Mouse (Mus musculus) intestine, embryonic 16.5 days (tissue): ENCODE measurements around the gene Cltb. TPM values are rescaled to one million over a fixed set of nuclear protein-coding genes. Genes with fewer than 3 reads are reported as not detected.

Experiments used
- ATAC-seq: fragments of 200-750 bp; cut with Nextera tagmentation; 2 replicates; pipeline ENCODE4 v1.8.0; 2017; ENCODE audit warnings: moderate TSS enrichment, moderate library complexity
- H3K27ac ChIP-seq: fragments of 300-500 bp; sonication (generic); 2 replicates; pipeline ENCODE4 v1.5.1; 2014; ENCODE audit warnings: mild to moderate bottlenecking, low read length
- H3K27me3 ChIP-seq: fragments of 300-500 bp; sonication (generic); replicated peaks from 2 replicates; pipeline ENCODE4 v1.6.1; 2014; ENCODE audit warnings: low read length, control low read depth, mixed read lengths; ENCODE audit not compliant: control insufficient read depth, insufficient read depth
- H3K36me3 ChIP-seq: fragments of 300-500 bp; sonication (generic); 2 replicates; pipeline ENCODE4 v1.6.1; 2014; ENCODE audit warnings: low read length, control low read depth; ENCODE audit not compliant: control insufficient read depth, insufficient read depth
- H3K4me1 ChIP-seq: fragments of 300-500 bp; sonication (generic); 2 replicates; pipeline ENCODE4 v1.6.1; 2014; ENCODE audit warnings: low read length, control low read depth, mixed read lengths; ENCODE audit not compliant: control insufficient read depth, insufficient read depth
- H3K4me2 ChIP-seq: fragments of 300-500 bp; sonication (generic); 2 replicates; pipeline ENCODE4 v1.6.1; 2014; ENCODE audit warnings: low read depth, low read length, control low read depth
- H3K4me3 ChIP-seq: fragments of 300-500 bp; sonication (generic); 2 replicates; pipeline ENCODE4 v1.5.1; 2014; ENCODE audit warnings: mild to moderate bottlenecking, low read length
- H3K9ac ChIP-seq: fragments of 300-500 bp; sonication (generic); 2 replicates; pipeline ENCODE4 v1.6.1; 2014; ENCODE audit warnings: low read depth, low read length
- H3K9me3 ChIP-seq: fragments of 300-500 bp; sonication (generic); 2 replicates; pipeline ENCODE4 v1.6.1; 2016; ENCODE audit warnings: low read length, control low read depth; ENCODE audit not compliant: control insufficient read depth
- WGBS: fragments of 180-500 bp; shearing (Covaris S2); extraction: QIAGEN DNeasy Blood & Tissue Kit; methylation state at CpG from one replicate; pipeline ENCODE4 v1.1.7; 2014; 5-methylcytosine and 5-hydroxymethylcytosine counted together
- polyA plus RNA-seq: library from polyadenylated mRNA; unstranded; fragments of >200 nt; fragmentation: Nextera tagmentation; extraction: Ambion mirVana; gene quantifications from 2 replicates; pipeline ENCODE4 v1.2.1, GENCODE M21; 2015

The Cltb gene
- polyA plus RNA-seq, 1 experiment from 2014 or later, result 80.1 TPM

- ATAC-seq, result no peak
- whole genome bisulfite sequencing, result 79% methylated on average over 4 of the region's 4 CpGs
Measured at GRCm38 (mm10) chr13:54570736-54571135, 40.4 kb downstream of the Cltb start.

GRCm38 (mm10) chr13:54569282-54569681 lies 41.9 kb downstream of the Cltb start:
- Histone ChIP-seq H3K9ac (no peak overlapping the region), H3K4me2 (no peak overlapping the region), H3K4me1 (peaks cover 3% of the 10 kb centered on the region), H3K27me3 (no peaks in the 10 kb centered on the region), H3K27ac (no peak overlapping the region), H3K4me3 (no peak overlapping the region), H3K9me3 (no peaks in the 10 kb centered on the region), H3K36me3 (no peaks in the 10 kb centered on the region)
- 41% methylated on average over 1 of the region's 1 CpGs for WGBS
- no peak for ATAC-seq

More at GRCm38 (mm10) chr13:54570736-54571135, 40.4 kb downstream of the Cltb start:
- no peaks in the 10 kb centered on the region for H3K36me3 ChIP-seq
- no peaks in the 10 kb centered on the region for H3K9me3 ChIP-seq
- no peak overlapping the region for H3K9ac ChIP-seq
- H3K27me3 ChIP-seq, result no peaks in the 10 kb centered on the region
- H3K4me2 ChIP-seq, result no peak overlapping the region
- peaks cover 6% of the 10 kb centered on the region; the same call in 1 of the 2 replicates for H3K4me1 ChIP-seq
- H3K27ac ChIP-seq, result no peak overlapping the region
- H3K4me3 ChIP-seq, result no peak overlapping the region

DNA sequence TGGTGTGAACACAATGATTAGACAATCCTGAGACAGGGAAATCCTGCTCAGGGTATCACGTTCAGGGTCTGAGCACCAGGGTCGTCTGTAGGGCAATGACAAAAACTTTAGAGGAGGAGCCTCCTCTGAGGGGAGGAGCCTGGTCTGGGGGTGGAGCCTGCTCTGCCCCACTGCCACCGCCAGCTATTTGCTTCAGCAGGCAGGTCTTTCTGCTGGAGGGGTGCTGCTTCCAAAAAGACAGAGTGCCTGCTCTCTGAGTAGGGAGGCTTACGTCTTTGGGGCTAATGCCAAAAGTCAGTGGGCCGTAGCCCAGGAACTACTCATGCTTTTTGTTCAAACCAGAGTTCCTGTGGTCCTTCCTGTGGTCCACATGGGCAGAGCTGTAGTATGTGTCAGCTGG lies 42.8 kb downstream of the Cltb start:
- 55% methylated on average over 5 of the region's 5 CpGs for WGBS
- no peaks in the 10 kb centered on the region for H3K9me3 ChIP-seq
- no peak overlapping the region for H3K4me2 ChIP-seq
- ATAC-seq, result no peak
- H3K4me1 ChIP-seq, result peaks cover 7% of the 10 kb centered on the region
- no peak overlapping the region for H3K4me3 ChIP-seq
- H3K27me3 ChIP-seq, result no peaks in the 10 kb centered on the region
- H3K36me3 ChIP-seq, result no peaks in the 10 kb centered on the region
- H3K9ac ChIP-seq, result no peak overlapping the region
- H3K27ac ChIP-seq, result no peak overlapping the region

- Histone ChIP-seq H3K4me2 (peak overlapping the region; percentile 78), H3K27me3 (no peaks in the 10 kb centered on the region), H3K4me1 (peaks cover 7% of the 10 kb centered on the region), H3K36me3 (peaks cover 6% of the 10 kb centered on the region; the same call in 1 of the 2 replicates), H3K4me3 (peak overlapping the region; percentile 95), H3K9me3 (no peaks in the 10 kb centered on the region), H3K27ac (peak overlapping the region; percentile 53), H3K9ac (0 out of 2 replicates have a peak overlapping the region, but pooled peaks have one; percentile 31)
- 43% methylated on average over 8 of the region's 8 CpGs for WGBS
- peak; percentile 63 for ATAC-seq
Measured at GRCm38 (mm10) chr13:54565594-54566345, 45.4 kb downstream of the Cltb start.

- WGBS, result under 1% methylated on average over 27 of the region's 27 CpGs
- no peaks in the 10 kb centered on the region for H3K27me3 ChIP-seq
- H3K4me1 ChIP-seq, result peaks cover 7% of the 10 kb centered on the region
- peaks cover 12% of the 10 kb centered on the region; the same call in 1 of the 2 replicates for H3K36me3 ChIP-seq
- peak within 1 kb of the TSS; percentile 95 for H3K4me3 ChIP-seq
- H3K4me2 ChIP-seq, result peak within 1 kb of the TSS; percentile 80
- peak; percentile 95 for ATAC-seq
- H3K9ac ChIP-seq, result peak within 1 kb of the TSS; percentile 97
- H3K9me3 ChIP-seq, result no peaks in the 10 kb centered on the region
- peak within 1 kb of the TSS; percentile 58 for H3K27ac ChIP-seq
Measured at GRCm38 (mm10) chr13:54565201-54565581, 46.0 kb downstream of the Cltb start, which contains the start of gene 4833439L19Rik. Gene 4833439L19Rik, minus strand, starts transcription at chr13:54565435.

- no peaks in the 10 kb centered on the region for H3K9me3 ChIP-seq
- peak overlapping the region; percentile 95 for H3K4me3 ChIP-seq
- peaks cover 14% of the 10 kb centered on the region; the same call in 1 of the 2 replicates for H3K36me3 ChIP-seq
- H3K9ac ChIP-seq, result peak overlapping the region; percentile 97
- peaks cover 7% of the 10 kb centered on the region for H3K4me1 ChIP-seq
- H3K27me3 ChIP-seq, result no peaks in the 10 kb centered on the region
- peak; percentile 61 for ATAC-seq
- H3K27ac ChIP-seq, result peak overlapping the region; percentile 58; the same call in 1 of the 2 replicates
- peak overlapping the region; percentile 80 for H3K4me2 ChIP-seq
- 9% methylated on average over 45 of the region's 45 CpGs for WGBS
Measured at GRCm38 (mm10) chr13:54564232-54565200, 46.6 kb downstream of the Cltb start.

GRCm38 (mm10) chr13:54562562-54562961 lies 48.6 kb downstream of the Cltb start:
- no peaks in the 10 kb centered on the region for H3K27me3 ChIP-seq
- H3K27ac ChIP-seq, result no peak overlapping the region
- H3K9ac ChIP-seq, result no peak overlapping the region
- H3K4me1 ChIP-seq, result peaks cover 7% of the 10 kb centered on the region
- no peaks in the 10 kb centered on the region for H3K9me3 ChIP-seq
- ATAC-seq, result no peak
- peaks cover 26% of the 10 kb centered on the region for H3K36me3 ChIP-seq
- no peak overlapping the region for H3K4me3 ChIP-seq
- no peak overlapping the region for H3K4me2 ChIP-seq
- 82% methylated on average over 7 of the region's 7 CpGs for whole genome bisulfite sequencing

- Histone ChIP-seq H3K36me3 (peaks cover 27% of the 10 kb centered on the region), H3K4me2 (no peak overlapping the region), H3K4me3 (no peak overlapping the region), H3K27ac (no peak overlapping the region), H3K4me1 (peaks cover 7% of the 10 kb centered on the region), H3K9ac (no peak overlapping the region), H3K9me3 (no peaks in the 10 kb centered on the region), H3K27me3 (no peaks in the 10 kb centered on the region)
- WGBS, result 93% methylated on average over 7 of the region's 7 CpGs
- no peak for ATAC-seq
Measured at GRCm38 (mm10) chr13:54560608-54561007, 50.5 kb downstream of the Cltb start.

GRCm38 (mm10) chr13:54559656-54560055 lies 51.5 kb downstream of the Cltb start:
- ATAC-seq, result no peak
- H3K9ac ChIP-seq, result no peak overlapping the region
- 96% methylated on average over 2 of the region's 2 CpGs for WGBS

More at GRCm38 (mm10) chr13:54559656-54560055, 51.5 kb downstream of the Cltb start:
- Histone ChIP-seq H3K4me2 (no peak overlapping the region), H3K4me1 (peaks cover 7% of the 10 kb centered on the region), H3K27me3 (no peaks in the 10 kb centered on the region), H3K9me3 (no peaks in the 10 kb centered on the region), H3K36me3 (peaks cover 27% of the 10 kb centered on the region), H3K4me3 (no peak overlapping the region), H3K27ac (no peak overlapping the region)
